Comparison of ENCODE assay signal across 21 mouse cellular contexts in the genomic region with DNA sequence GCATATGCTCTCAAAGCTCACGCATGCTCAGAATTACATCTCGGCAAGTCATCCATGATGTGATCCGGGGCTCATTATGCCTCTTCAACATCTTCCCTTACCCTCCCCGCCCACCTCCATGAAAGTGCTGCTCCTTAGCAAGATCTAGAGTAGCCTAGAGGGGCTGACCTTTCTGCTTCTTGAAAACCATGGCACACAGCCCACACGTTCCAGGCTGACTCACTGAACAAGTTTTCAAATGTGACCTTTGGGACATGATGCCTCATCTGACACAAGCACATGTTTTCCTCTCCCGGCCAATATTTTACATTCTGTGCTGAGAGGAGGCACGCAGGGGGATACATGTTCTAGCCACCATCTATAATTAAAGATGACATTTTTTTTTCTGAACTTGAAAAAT.
A peak's percentile ranks its signal among the peaks of the same experiment; 100 is the strongest.
DNase-seq lines count a peak whose midpoint lies in the region; ATAC-seq and TF ChIP-seq lines count a peak whose summit lies in the region.
"Had no signal": no experiment of that assay in that cellular context is flagged by ENCODE, and none has a peak within 500 bp of the region (broad histone marks: within the 10 kb centered on the region; RNA-seq: fewer than 3 reads in every experiment).

No protein-coding gene starts in this region.

- H3K9me3 ChIP-seq in kidney, embryonic 14.5 days (ENCODE audit: control insufficient read depth, low read length), result no peaks in the 10 kb centered on the region
- no peaks in the 10 kb centered on the region for H3K9me3 ChIP-seq in hindbrain, embryonic 10.5 days
- no peaks in the 10 kb centered on the region for H3K9me3 ChIP-seq in hindbrain, embryonic 14.5 days (ENCODE audit: control insufficient read depth, low read length)
- H3K9me3 ChIP-seq: embryonic facial prominence, embryonic 15.5 days; forebrain, embryonic 12.5 days; limb, embryonic 15.5 days; midbrain, embryonic 13.5 days; stomach, embryonic 15.5 days had no signal

- no peak overlapping the region for H3K9ac ChIP-seq in kidney, embryonic 14.5 days (ENCODE audit: low read depth, low read length)
- no peak overlapping the region for H3K9ac ChIP-seq in hindbrain, embryonic 14.5 days
- H3K9ac ChIP-seq: embryonic facial prominence, embryonic 15.5 days; forebrain, embryonic 12.5 days; limb, embryonic 15.5 days; liver, postnatal 0 days; midbrain, embryonic 13.5 days; stomach, embryonic 15.5 days had no signal

- no peak overlapping the region for H3K4me2 ChIP-seq in kidney, embryonic 14.5 days (replicated peaks; ENCODE audit: low read depth, low read length)
- no peak overlapping the region for H3K4me2 ChIP-seq in hindbrain, embryonic 14.5 days (replicated peaks)
- H3K4me2 ChIP-seq: embryonic facial prominence, embryonic 15.5 days; forebrain, embryonic 12.5 days; heart, embryonic 11.5 days; limb, embryonic 15.5 days; midbrain, embryonic 13.5 days; stomach, embryonic 15.5 days had no signal

- H3K36me3 ChIP-seq in kidney, adult 2 months (ENCODE audit: control insufficient read depth, insufficient read depth, low read length), result no peaks in the 10 kb centered on the region
- no peaks in the 10 kb centered on the region for H3K36me3 ChIP-seq in kidney, embryonic 14.5 days (ENCODE audit: control insufficient read depth, insufficient read depth, low read length)
- H3K36me3 ChIP-seq in hindbrain, embryonic 10.5 days, result no peaks in the 10 kb centered on the region
- no peaks in the 10 kb centered on the region for H3K36me3 ChIP-seq in hindbrain, embryonic 14.5 days (replicated peaks; ENCODE audit: control insufficient read depth, insufficient read depth)
- H3K36me3 ChIP-seq: embryonic facial prominence, embryonic 15.5 days; forebrain, embryonic 12.5 days; limb, embryonic 15.5 days; midbrain, embryonic 13.5 days; stomach, embryonic 15.5 days had no signal

- H3K27ac ChIP-seq in kidney, adult 2 months (ENCODE audit: insufficient read depth, low read depth, low read length), result no peak overlapping the region
- H3K27ac ChIP-seq in kidney, embryonic 14.5 days (ENCODE audit: low read depth, low read length), result no peak overlapping the region
- no peak overlapping the region for H3K27ac ChIP-seq in hindbrain, embryonic 10.5 days
- H3K27ac ChIP-seq in hindbrain, embryonic 14.5 days, result no peak overlapping the region
- H3K27ac ChIP-seq: embryonic facial prominence, embryonic 15.5 days; forebrain, embryonic 12.5 days; limb, embryonic 15.5 days; midbrain, embryonic 13.5 days; stomach, embryonic 15.5 days had no signal

- peak; percentile 32 for DNase-seq in kidney, adult 2 months
- DNase-seq in adrenal gland, postnatal 10 days, result peak; percentile 73
- peak; percentile 51 for DNase-seq in gastrocnemius, postnatal 14 days
- DNase-seq in retina, embryonic 14.5 days (ENCODE audit: low spot score), result peak; percentile 10
- DNase-seq in hindbrain, embryonic 10.5 days (ENCODE audit: low spot score), result no peak
- DNase-seq in hindbrain, embryonic 14.5 days (ENCODE audit: low spot score), result no peak
- DNase-seq in layer of hippocampus, adult 9-11 months, result no peak
- DNase-seq: cerebellum, adult 11-12 months; heart, postnatal 36 days; liver, postnatal 0 days; lung, postnatal 36 days; right cerebral cortex, postnatal 14 days had no signal

- H3K4me1 ChIP-seq in kidney, adult 2 months (ENCODE audit: control insufficient read depth, insufficient read depth, low read length), result no peaks in the 10 kb centered on the region
- no peaks in the 10 kb centered on the region for H3K4me1 ChIP-seq in kidney, embryonic 14.5 days (ENCODE audit: control insufficient read depth, insufficient read depth, low read length)
- H3K4me1 ChIP-seq in hindbrain, embryonic 10.5 days (replicated peaks), result no peaks in the 10 kb centered on the region; the same call in 1 of the 2 replicates
- no peaks in the 10 kb centered on the region for H3K4me1 ChIP-seq in hindbrain, embryonic 14.5 days (replicated peaks; ENCODE audit: control insufficient read depth, insufficient read depth, low read length)
- H3K4me1 ChIP-seq: embryonic facial prominence, embryonic 15.5 days; forebrain, embryonic 12.5 days; limb, embryonic 15.5 days; midbrain, embryonic 13.5 days; stomach, embryonic 15.5 days had no signal

- H3K27me3 ChIP-seq in kidney, adult 2 months (replicated peaks; ENCODE audit: control insufficient read depth, insufficient read depth, low read length), result no peaks in the 10 kb centered on the region
- no peaks in the 10 kb centered on the region for H3K27me3 ChIP-seq in kidney, embryonic 14.5 days (ENCODE audit: control insufficient read depth, insufficient read depth, low read length)
- H3K27me3 ChIP-seq in hindbrain, embryonic 10.5 days (ENCODE audit: insufficient read depth, poor library complexity, severe bottlenecking), result no peaks in the 10 kb centered on the region
- no peaks in the 10 kb centered on the region for H3K27me3 ChIP-seq in hindbrain, embryonic 14.5 days (ENCODE audit: control insufficient read depth, insufficient read depth, low read length)
- H3K27me3 ChIP-seq: embryonic facial prominence, embryonic 15.5 days; forebrain, embryonic 12.5 days; limb, embryonic 15.5 days; midbrain, embryonic 13.5 days; stomach, embryonic 15.5 days had no signal

- no peak for ATAC-seq in kidney, embryonic 14.5 days (ENCODE audit: low FRiP score, low TSS enrichment)
- ATAC-seq in hindbrain, embryonic 14.5 days (ENCODE audit: low FRiP score), result no peak
- ATAC-seq: inflammation-experienced regulatory T-cells, adult 6 months; liver, postnatal 0 days; midbrain, embryonic 13.5 days had no signal

- TF ChIP-seq POLR2A in kidney, adult 2 months (IDR thresholded peaks at IDR 0.05; ENCODE audit: low read depth, low read length), result no peak

- intact Hi-C loops in gastrocnemius, postnatal 14 days (cut with DNase I; ENCODE audit: low total_unique reads), result no loop called here

- no peak overlapping the region for H3K4me3 ChIP-seq in kidney, adult 2 months (ENCODE audit: insufficient read depth, low read depth, low read length)
- H3K4me3 ChIP-seq in kidney, embryonic 14.5 days (ENCODE audit: low read length), result no peak overlapping the region
- H3K4me3 ChIP-seq in hindbrain, embryonic 10.5 days, result no peak overlapping the region
- no peak overlapping the region for H3K4me3 ChIP-seq in hindbrain, embryonic 14.5 days (replicated peaks; ENCODE audit: low read length)
- H3K4me3 ChIP-seq: embryonic facial prominence, embryonic 15.5 days; forebrain, embryonic 12.5 days; limb, embryonic 15.5 days; midbrain, embryonic 13.5 days; myocyte; stomach, embryonic 15.5 days had no signal

- WGBS in kidney, adult 2 months, result 64% methylated on average over 7 of the region's 7 CpGs
- WGBS in kidney, embryonic 14.5 days, result 78% methylated on average over 7 of the region's 7 CpGs
- WGBS in hindbrain, embryonic 10.5 days, result 85% methylated on average over 7 of the region's 7 CpGs
- WGBS in hindbrain, embryonic 14.5 days, result 78% methylated on average over 7 of the region's 7 CpGs

- TF ChIP-seq CTCF in kidney, adult 2 months (conservative IDR thresholded peaks at IDR 0.05; ENCODE audit: insufficient read depth, insufficient read length, low read depth, low read length), result no peak

Comparison
In these comparisons a context has a peak if more than half of its experiments do, and no peak if none do; other contexts are left out.
1. DNase-seq: peak in kidney, adult 2 months (single experiment), adrenal gland, postnatal 10 days (single experiment), gastrocnemius, postnatal 14 days (single experiment) and retina, embryonic 14.5 days (single experiment); none in hindbrain, embryonic 10.5 days (single experiment), hindbrain, embryonic 14.5 days (single experiment) and layer of hippocampus, adult 9-11 months (single experiment).